Mouse (Mus musculus): ENCODE data around the gene Syndig1. TPM values are rescaled to one million over a fixed set of nuclear protein-coding genes. Genes with fewer than 3 reads are reported as not detected.

Syndig1 gene
- total RNA-seq, 2 experiments from 2014 or later: 59.0 to 74.8 TPM

DNA sequence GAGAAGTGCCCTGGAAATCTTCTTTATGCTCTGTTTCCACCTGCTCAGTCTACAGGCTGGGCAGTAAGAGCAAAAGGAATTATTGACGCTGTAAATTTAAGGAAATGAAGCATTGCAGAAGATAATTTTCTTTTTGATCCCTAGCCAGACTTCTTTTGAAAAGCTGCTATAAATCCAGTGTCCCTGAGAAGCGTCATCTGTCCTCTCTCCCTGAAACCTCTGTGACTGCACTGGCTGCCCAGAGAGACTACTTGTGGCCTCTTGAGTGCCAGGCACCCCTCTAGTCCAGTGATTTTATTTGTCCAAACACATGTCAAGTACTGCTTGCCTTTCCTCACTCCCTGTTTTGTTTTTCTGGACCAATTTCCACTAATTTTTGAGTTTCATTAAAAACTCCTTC lies 191.7 kb downstream of the Syndig1 start:
- intact Hi-C loops (cut with DNase I): loop anchor here (5.0 kb wide), 1 partner anchor 668 kb away; no protein-coding TSS in a partner anchor
- no peak for DNase-seq (ENCODE audit: low spot score in 2 of 2)

DNA sequence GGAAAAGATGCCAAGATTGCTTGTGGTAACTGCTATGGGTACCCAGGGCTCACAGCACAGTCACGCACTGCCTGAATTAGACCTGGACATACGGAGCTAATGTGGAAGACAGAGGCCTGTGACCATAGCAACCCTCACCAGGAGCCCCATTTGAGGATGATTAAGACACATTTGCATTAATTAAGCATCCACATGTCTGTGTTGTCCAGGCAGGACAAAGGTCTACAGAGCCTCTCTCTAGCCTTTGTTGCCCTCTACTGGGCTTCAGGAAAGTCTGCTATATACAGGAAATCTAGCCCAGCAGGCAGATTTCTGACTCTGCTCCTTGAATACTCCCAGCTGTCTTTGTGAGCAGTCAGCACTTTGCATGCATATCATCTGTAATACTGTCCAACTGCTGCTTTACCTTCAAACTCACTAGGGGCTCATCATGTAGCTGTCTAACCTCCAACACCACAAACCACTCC lies 194.9 kb downstream of the Syndig1 start:
- intact Hi-C loops (cut with DNase I): loop anchor here (1.0 to 5.0 kb wide), 2 partner anchors 602 to 672 kb away; no protein-coding TSS in a partner anchor
- peak; percentile 29 to 67 for DNase-seq (ENCODE audit: low spot score in 2 of 2)

DNA sequence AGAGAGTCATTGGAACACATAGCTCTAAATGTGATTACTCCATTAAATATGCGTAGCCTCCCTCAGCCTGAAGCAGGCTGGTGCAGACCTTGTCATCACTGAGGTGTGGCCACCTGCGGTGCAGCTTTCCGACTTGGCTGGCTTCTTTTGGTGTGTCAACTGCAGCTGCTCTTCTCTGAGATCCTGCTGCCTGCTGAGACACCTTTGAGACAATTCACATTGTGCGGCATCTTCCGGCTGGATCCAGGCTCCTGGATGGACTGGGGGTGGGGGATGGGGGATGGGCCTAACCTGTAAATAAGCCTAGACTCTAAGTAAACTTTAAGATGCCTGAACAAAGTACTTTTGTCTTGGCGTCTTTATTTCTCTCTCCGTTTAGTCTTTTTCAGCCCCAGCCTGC lies 214.5 kb downstream of the Syndig1 start:
- no peak for DNase-seq (ENCODE audit: low spot score in 2 of 2)
- intact Hi-C loops (cut with DNase I): no loop called here

Other genes starting within 250 kb of the Syndig1 start
- 1 to 10 TPM; 1.6 to 3.6 TPM for gene C530025M09Rik, start 2.0 kb downstream of the Syndig1 start, total RNA-seq (2021)

Data from left cerebral cortex, postnatal 25 days (tissue).